In genomic region chr10:75921026-75921725, GRCm38 (mm10) we compare ENCODE assay signal across 7 mouse cellular contexts. TPM values are rescaled to one million over a fixed set of nuclear protein-coding genes. Genes with fewer than 3 reads are reported as not detected.
DNase-seq lines count a peak whose midpoint lies in the region; ATAC-seq lines count a peak whose summit lies in the region.

Gene Smarcb1 (minus strand): TSS chr10:75921617.

- H3K27me3 ChIP-seq in embryonic facial prominence, embryonic 13.5 days = no peaks in the 10 kb centered on the region
- no peaks in the 10 kb centered on the region for H3K27me3 ChIP-seq in limb, embryonic 13.5 days
- no peaks in the 10 kb centered on the region for H3K27me3 ChIP-seq in midbrain, embryonic 16.5 days (ENCODE audit: control insufficient read depth, insufficient read depth, low read depth, low read length)

- no peaks in the 10 kb centered on the region for H3K9me3 ChIP-seq in embryonic facial prominence, embryonic 13.5 days
- H3K9me3 ChIP-seq in limb, embryonic 13.5 days = no peaks in the 10 kb centered on the region
- no peaks in the 10 kb centered on the region for H3K9me3 ChIP-seq in midbrain, embryonic 16.5 days (replicated peaks; ENCODE audit: control insufficient read depth, low read length, poor library complexity, severe bottlenecking)

- H3K27ac ChIP-seq in embryonic facial prominence, embryonic 13.5 days = peak within 1 kb of the TSS; percentile 97
- peak within 1 kb of the TSS; percentile 93 for H3K27ac ChIP-seq in limb, embryonic 13.5 days
- H3K27ac ChIP-seq in midbrain, embryonic 16.5 days (ENCODE audit: low read length) = peak within 1 kb of the TSS; percentile 99

- WGBS in embryonic facial prominence, embryonic 13.5 days = under 1% methylated on average over 76 of the region's 76 CpGs
- WGBS in limb, embryonic 13.5 days = 1% methylated on average over 76 of the region's 76 CpGs
- under 1% methylated on average over 76 of the region's 76 CpGs for WGBS in midbrain, embryonic 16.5 days

- H3K4me1 ChIP-seq in embryonic facial prominence, embryonic 13.5 days = peaks cover 57% of the 10 kb centered on the region
- H3K4me1 ChIP-seq in limb, embryonic 13.5 days = peaks cover 59% of the 10 kb centered on the region
- H3K4me1 ChIP-seq in midbrain, embryonic 16.5 days (ENCODE audit: control insufficient read depth, insufficient read depth, low read length) = peaks cover 38% of the 10 kb centered on the region

- peak; percentile 79 for ATAC-seq in embryonic facial prominence, embryonic 13.5 days (ENCODE audit: insufficient number of reproducible peaks, insufficient read depth, low FRiP score, low TSS enrichment, low read depth)
- ATAC-seq in limb, embryonic 13.5 days (ENCODE audit: low FRiP score, low read depth) = peak; percentile 87
- peak; percentile 95 for ATAC-seq in midbrain, embryonic 16.5 days

- peak within 1 kb of the TSS; percentile 97 for H3K9ac ChIP-seq in embryonic facial prominence, embryonic 13.5 days
- peak within 1 kb of the TSS; percentile 96 for H3K9ac ChIP-seq in limb, embryonic 13.5 days
- peak within 1 kb of the TSS; percentile 98 for H3K9ac ChIP-seq in midbrain, embryonic 16.5 days (ENCODE audit: low read depth, low read length)

- H3K4me2 ChIP-seq in embryonic facial prominence, embryonic 13.5 days = peak within 1 kb of the TSS; percentile 76
- H3K4me2 ChIP-seq in limb, embryonic 13.5 days (replicated peaks) = peak within 1 kb of the TSS; percentile 89
- peak within 1 kb of the TSS; percentile 94 for H3K4me2 ChIP-seq in midbrain, embryonic 16.5 days (ENCODE audit: low read length)

- peak; percentile 95 for DNase-seq in adrenal gland, postnatal 36 days
- peak; percentile 96 to 97 for DNase-seq in heart, adult 18-20 months
- DNase-seq in kidney, adult 8-10 months = peak; percentile 95 to 96
- DNase-seq in spleen, postnatal 10 days (ENCODE audit: low spot score in 2 of 2) = peak; percentile 94 to 96

- peak within 1 kb of the TSS; percentile 81 for H3K4me3 ChIP-seq in embryonic facial prominence, embryonic 13.5 days
- peak within 1 kb of the TSS; percentile 84 for H3K4me3 ChIP-seq in limb, embryonic 13.5 days
- H3K4me3 ChIP-seq in midbrain, embryonic 16.5 days (ENCODE audit: low read depth, low read length) = peak within 1 kb of the TSS; percentile 93

- peaks cover 45% of the 10 kb centered on the region for H3K36me3 ChIP-seq in embryonic facial prominence, embryonic 13.5 days
- peaks cover 63% of the 10 kb centered on the region for H3K36me3 ChIP-seq in limb, embryonic 13.5 days
- H3K36me3 ChIP-seq in midbrain, embryonic 16.5 days (ENCODE audit: control insufficient read depth, insufficient read depth, low read length) = 0 out of 2 replicates have a peak, but pooled peaks cover under 1% of the 10 kb centered on the region

RNA-seq across cellular contexts. Expression of gene Smarcb1, which starts in this region (rescaled TPM):
- total RNA-seq in adrenal gland, postnatal 36 days (2021) = 10 to 100 TPM; 77.5 to 89.1 TPM
- 229 and 250 TPM in 2 replicates for polyA plus RNA-seq in embryonic facial prominence, embryonic 13.5 days (2015; fragmentation: Nextera tagmentation; extraction: Ambion mirVana)
- 10 to 100 TPM; 20.5 to 24.2 TPM for total RNA-seq in heart, adult 18-20 months (2021)
- polyA plus RNA-seq in limb, embryonic 13.5 days (2015; fragmentation: Nextera tagmentation; extraction: Ambion mirVana) = 247 and 248 TPM in 2 replicates
- polyA plus RNA-seq in midbrain, embryonic 16.5 days (2015; fragmentation: Nextera tagmentation; extraction: Ambion mirVana) = 262 and 281 TPM in 2 replicates

Comparison
In these comparisons a context has a peak if more than half of its experiments do, and no peak if none do; other contexts are left out.
1. Peak in every context shown above with its lines: DNase-seq, ATAC-seq, H3K4me3 ChIP-seq and H3K27ac ChIP-seq.